Mouse (Mus musculus): Measurements from ENCODE around the gene Egfl8. TPM values are rescaled to one million over a fixed set of nuclear protein-coding genes. Genes with fewer than 3 reads are reported as not detected.

The Egfl8 gene
- polyA plus RNA-seq, 1 experiment from 2014 or later = 4.4 TPM

GRCm38 (mm10) chr17:34587814-34588213 is 28.0 kb downstream of the Egfl8 start:
- H3K9me3 ChIP-seq (ENCODE audit: control insufficient read depth, low read length) = no peaks in the 10 kb centered on the region
- 4% methylated on average over 19 of the region's 19 CpGs for WGBS
- H3K27me3 ChIP-seq (ENCODE audit: control insufficient read depth, insufficient read depth, low read length) = no peaks in the 10 kb centered on the region
- peak overlapping the region; percentile 73 for H3K4me3 ChIP-seq (ENCODE audit: low read depth, low read length)
- DNase-seq (ENCODE audit: low spot score) = no peak
- no peak for TF ChIP-seq EP300 (optimal IDR thresholded peaks at IDR 0.05)
- no peak for TF ChIP-seq CTCF (IDR thresholded peaks at IDR 0.05; ENCODE audit: low read depth)
- ATAC-seq (ENCODE audit: low FRiP score, low TSS enrichment) = no peak
- peaks cover 9% of the 10 kb centered on the region for H3K4me1 ChIP-seq (replicated peaks; ENCODE audit: control insufficient read depth, insufficient read depth)
- H3K4me2 ChIP-seq (replicated peaks; ENCODE audit: low read depth) = peak overlapping the region; percentile 99
- peak overlapping the region; percentile 86 for H3K27ac ChIP-seq (replicated peaks)
- H3K36me3 ChIP-seq (ENCODE audit: control insufficient read depth, insufficient read depth, low read length) = no peaks in the 10 kb centered on the region
- peak overlapping the region; percentile 89 for H3K9ac ChIP-seq (ENCODE audit: low read length)

GRCm38 (mm10) chr17:34587423-34587811 is 28.4 kb downstream of the Egfl8 start:
- WGBS = under 1% methylated on average over 46 of the region's 50 CpGs
- peak overlapping the region; percentile 99 for H3K4me2 ChIP-seq (replicated peaks; ENCODE audit: low read depth)
- H3K9me3 ChIP-seq (ENCODE audit: control insufficient read depth, low read length) = no peaks in the 10 kb centered on the region
- no peaks in the 10 kb centered on the region for H3K27me3 ChIP-seq (ENCODE audit: control insufficient read depth, insufficient read depth, low read length)
- ATAC-seq (ENCODE audit: low FRiP score, low TSS enrichment) = peak; percentile 87
- H3K9ac ChIP-seq (ENCODE audit: low read length) = peak overlapping the region; percentile 89
- peak overlapping the region; percentile 73 for H3K4me3 ChIP-seq (ENCODE audit: low read depth, low read length)
- no peaks in the 10 kb centered on the region for H3K36me3 ChIP-seq (ENCODE audit: control insufficient read depth, insufficient read depth, low read length)
- DNase-seq (ENCODE audit: low spot score) = peak; percentile 98
- TF ChIP-seq CTCF (IDR thresholded peaks at IDR 0.05; ENCODE audit: low read depth) (peak; percentile 12; the same call in 1 of the 2 replicates), EP300 (optimal IDR thresholded peaks at IDR 0.05) (no peak)
- peaks cover 9% of the 10 kb centered on the region for H3K4me1 ChIP-seq (replicated peaks; ENCODE audit: control insufficient read depth, insufficient read depth)
- peak overlapping the region; percentile 86 for H3K27ac ChIP-seq (replicated peaks)

- peaks cover 9% of the 10 kb centered on the region for H3K4me1 ChIP-seq (replicated peaks; ENCODE audit: control insufficient read depth, insufficient read depth)
- peak overlapping the region; percentile 73 for H3K4me3 ChIP-seq (ENCODE audit: low read depth, low read length)
- H3K27me3 ChIP-seq (ENCODE audit: control insufficient read depth, insufficient read depth, low read length) = no peaks in the 10 kb centered on the region
- ATAC-seq (ENCODE audit: low FRiP score, low TSS enrichment) (peak; percentile 76), DNase-seq (ENCODE audit: low spot score) (peak; percentile 79)
- H3K9ac ChIP-seq (ENCODE audit: low read length) = peak overlapping the region; percentile 89
- TF ChIP-seq CTCF (IDR thresholded peaks at IDR 0.05; ENCODE audit: low read depth) (no peak), EP300 (optimal IDR thresholded peaks at IDR 0.05) (no peak)
- H3K27ac ChIP-seq (replicated peaks) = peak overlapping the region; percentile 86
- H3K4me2 ChIP-seq (replicated peaks; ENCODE audit: low read depth) = peak overlapping the region; percentile 99
- WGBS = under 1% methylated on average over 38 of the region's 38 CpGs
- H3K9me3 ChIP-seq (ENCODE audit: control insufficient read depth, low read length) = no peaks in the 10 kb centered on the region
- H3K36me3 ChIP-seq (ENCODE audit: control insufficient read depth, insufficient read depth, low read length) = no peaks in the 10 kb centered on the region
Observed at GRCm38 (mm10) chr17:34586796-34587422, 28.9 kb downstream of the Egfl8 start.

- Histone ChIP-seq H3K27me3 (ENCODE audit: control insufficient read depth, insufficient read depth, low read length) (no peaks in the 10 kb centered on the region), H3K9me3 (ENCODE audit: control insufficient read depth, low read length) (no peaks in the 10 kb centered on the region), H3K4me1 (replicated peaks; ENCODE audit: control insufficient read depth, insufficient read depth) (peaks cover 7% of the 10 kb centered on the region), H3K4me2 (replicated peaks; ENCODE audit: low read depth) (peak overlapping the region; percentile 99), H3K36me3 (ENCODE audit: control insufficient read depth, insufficient read depth, low read length) (no peaks in the 10 kb centered on the region), H3K27ac (replicated peaks) (peak overlapping the region; percentile 45; the same call in 1 of the 2 replicates), H3K9ac (ENCODE audit: low read length) (peak overlapping the region; percentile 89), H3K4me3 (ENCODE audit: low read depth, low read length) (peak overlapping the region; percentile 73)
- ATAC-seq (ENCODE audit: low FRiP score, low TSS enrichment) (no peak), DNase-seq (ENCODE audit: low spot score) (no peak)
- no peak for TF ChIP-seq EP300 (optimal IDR thresholded peaks at IDR 0.05)
- 0 out of 2 replicates have a peak, but pooled peaks have one; percentile 2 for TF ChIP-seq CTCF (IDR thresholded peaks at IDR 0.05; ENCODE audit: low read depth)
- 38% methylated on average over 32 of the region's 32 CpGs for WGBS
Observed at GRCm38 (mm10) chr17:34585877-34586771, 29.6 kb downstream of the Egfl8 start.

- no peak for ATAC-seq (ENCODE audit: low FRiP score, low TSS enrichment)
- no peak overlapping the region for H3K4me3 ChIP-seq (ENCODE audit: low read depth, low read length)
- TF ChIP-seq EP300 (optimal IDR thresholded peaks at IDR 0.05) (no peak), CTCF (IDR thresholded peaks at IDR 0.05; ENCODE audit: low read depth) (no peak)
- H3K36me3 ChIP-seq (ENCODE audit: control insufficient read depth, insufficient read depth, low read length) = no peaks in the 10 kb centered on the region
- H3K27ac ChIP-seq (replicated peaks) = no peak overlapping the region
- no peak for DNase-seq (ENCODE audit: low spot score)
- H3K4me2 ChIP-seq (replicated peaks; ENCODE audit: low read depth) = no peak overlapping the region
- no peaks in the 10 kb centered on the region for H3K27me3 ChIP-seq (ENCODE audit: control insufficient read depth, insufficient read depth, low read length)
- 90% methylated on average over 8 of the region's 8 CpGs for WGBS
- H3K9ac ChIP-seq (ENCODE audit: low read length) = no peak overlapping the region
- peaks cover 4% of the 10 kb centered on the region; the same call in 1 of the 2 replicates for H3K4me1 ChIP-seq (replicated peaks; ENCODE audit: control insufficient read depth, insufficient read depth)
- no peaks in the 10 kb centered on the region for H3K9me3 ChIP-seq (ENCODE audit: control insufficient read depth, low read length)
Observed at GRCm38 (mm10) chr17:34585121-34585520, 30.6 kb downstream of the Egfl8 start.

All from stomach, postnatal 0 days (tissue).